Mouse (Mus musculus) adrenal gland, postnatal 25 days (tissue): ENCODE results near the gene Krcc1. TPM values are rescaled to one million over a fixed set of nuclear protein-coding genes. Genes with fewer than 3 reads are reported as not detected.
A peak's percentile ranks its signal among the peaks of the same experiment; 100 is the strongest.
"Not testable (repeated sequence)": the region's sequence is repeated elsewhere in the genome, so short reads cannot be mapped to it uniquely, and the experiment has no call there.

Experiments
- DNase-seq: peaks from one replicate; pipeline ENCODE4 v3.0.0; 2021; ENCODE audit warnings: mixed read lengths
- total RNA-seq: library from RNA; stranded (reverse); gene quantifications from 2 replicates; pipeline ENCODE4 v1.2.3, GENCODE M21; 2021

Krcc1 gene
- total RNA-seq, 1 experiment from 2014 or later = 76.3 TPM

GRCm38 (mm10) chr6:71262142-71262833 lies 9.2 kb upstream of the Krcc1 start:
- DNase-seq = no peak

- DNase-seq = not testable (repeated sequence)
Observed at GRCm38 (mm10) chr6:71267603-71268002, 3.9 kb upstream of the Krcc1 start.

- DNase-seq = no peak
Observed at GRCm38 (mm10) chr6:71268929-71269685, 2.4 kb upstream of the Krcc1 start.

GRCm38 (mm10) chr6:71269686-71270050 lies 1.8 kb upstream of the Krcc1 start:
- not testable (repeated sequence) for DNase-seq

GRCm38 (mm10) chr6:71270301-71271056 lies 998 bp upstream of the Krcc1 start:
- DNase-seq = peak; percentile 41

- DNase-seq = no peak
Observed at GRCm38 (mm10) chr6:71271057-71271388, 454 bp upstream of the Krcc1 start.

GRCm38 (mm10) chr6:71272316-71272741 lies 852 bp downstream of the Krcc1 start:
- no peak for DNase-seq

- no peak for DNase-seq
Observed at GRCm38 (mm10) chr6:71273715-71274114, 2.2 kb downstream of the Krcc1 start.

- DNase-seq = no peak
Observed at GRCm38 (mm10) chr6:71274621-71275020, 3.1 kb downstream of the Krcc1 start.

GRCm38 (mm10) chr6:71279418-71279817 lies 7.9 kb downstream of the Krcc1 start:
- DNase-seq = no peak

GRCm38 (mm10) chr6:71293509-71293908 lies 22.0 kb downstream of the Krcc1 start:
- no peak for DNase-seq

GRCm38 (mm10) chr6:71295303-71295702 lies 23.8 kb downstream of the Krcc1 start:
- no peak for DNase-seq

- DNase-seq = no peak
Observed at GRCm38 (mm10) chr6:71298051-71298450, 26.6 kb downstream of the Krcc1 start.

GRCm38 (mm10) chr6:71298751-71299150 lies 27.3 kb downstream of the Krcc1 start:
- peak; percentile 16 for DNase-seq

GRCm38 (mm10) chr6:71302097-71302731 lies 30.7 kb downstream of the Krcc1 start:
- DNase-seq = no peak

GRCm38 (mm10) chr6:71307486-71307885 lies 36.0 kb downstream of the Krcc1 start:
- DNase-seq = no peak

GRCm38 (mm10) chr6:71321826-71322283 lies 50.4 kb downstream of the Krcc1 start, which contains the start of gene Smyd1:
Gene Smyd1, minus strand, starts transcription at chr6:71322233.
- no peak for DNase-seq

GRCm38 (mm10) chr6:71322491-71322921 lies 51.0 kb downstream of the Krcc1 start, which contains the start of gene Cd8b1:
Gene Cd8b1, plus strand, starts transcription at chr6:71322788.
- DNase-seq = no peak

- no peak for DNase-seq
Observed at GRCm38 (mm10) chr6:71324816-71325215, 53.3 kb downstream of the Krcc1 start.

GRCm38 (mm10) chr6:71329881-71330280 lies 58.4 kb downstream of the Krcc1 start:
- no peak for DNase-seq

- no peak for DNase-seq
Observed at GRCm38 (mm10) chr6:71330486-71330885, 59.0 kb downstream of the Krcc1 start.

- DNase-seq = not testable (repeated sequence)
Observed at GRCm38 (mm10) chr6:71331491-71331890, 60.0 kb downstream of the Krcc1 start.
